ENCODE assay signal across 18 mouse cellular contexts in genomic region chr12:15754602-15755001, GRCm38 (mm10).
DNase-seq lines count a peak whose midpoint lies in the region; ATAC-seq and TF ChIP-seq lines count a peak whose summit lies in the region.
"Had no signal": no experiment of that assay in that cellular context is flagged by ENCODE, and none has a peak within 500 bp of the region (broad histone marks: within the 10 kb centered on the region; RNA-seq: fewer than 3 reads in every experiment).

No protein-coding gene starts in this region.

- H3K4me2 ChIP-seq in limb, embryonic 14.5 days (replicated peaks; ENCODE audit: low read depth, low read length, severe bottlenecking), result no peak overlapping the region
- H3K4me2 ChIP-seq: embryonic facial prominence, embryonic 12.5 days; hindbrain, embryonic 12.5 days; midbrain, embryonic 15.5 days; neural tube, embryonic 15.5 days had no signal

- intact Hi-C loops in heart, postnatal 36 days (cut with DNase I), result no loop called here

- 59% methylated on average over 2 of the region's 2 CpGs for WGBS in limb, embryonic 14.5 days
- WGBS in limb, embryonic 10.5 days, result 76% methylated on average over 2 of the region's 2 CpGs

- no peaks in the 10 kb centered on the region for H3K9me3 ChIP-seq in limb, embryonic 14.5 days (ENCODE audit: control insufficient read depth, low read length)
- no peaks in the 10 kb centered on the region for H3K9me3 ChIP-seq in limb, embryonic 10.5 days (replicated peaks)
- H3K9me3 ChIP-seq: embryonic facial prominence, embryonic 12.5 days; hindbrain, embryonic 12.5 days; megakaryocyte, embryonic 14.5 days; midbrain, embryonic 15.5 days; neural tube, embryonic 15.5 days had no signal

- no peak for TF ChIP-seq POLR2A in limb, embryonic 14.5 days (IDR thresholded peaks at IDR 0.05; ENCODE audit: borderline replicate concordance, extremely low read depth, insufficient read depth, insufficient read length)

- H3K4me3 ChIP-seq in limb, embryonic 14.5 days (replicated peaks; ENCODE audit: low read length), result no peak overlapping the region
- no peak overlapping the region for H3K4me3 ChIP-seq in limb, embryonic 10.5 days
- H3K4me3 ChIP-seq: embryonic facial prominence, embryonic 12.5 days; hindbrain, embryonic 12.5 days; megakaryocyte, embryonic 14.5 days; midbrain, embryonic 15.5 days; neural tube, embryonic 15.5 days had no signal

- no peaks in the 10 kb centered on the region for H3K36me3 ChIP-seq in limb, embryonic 14.5 days (ENCODE audit: control insufficient read depth, insufficient read depth, low read length)
- H3K36me3 ChIP-seq in limb, embryonic 10.5 days, result no peaks in the 10 kb centered on the region
- H3K36me3 ChIP-seq: embryonic facial prominence, embryonic 12.5 days; hindbrain, embryonic 12.5 days; midbrain, embryonic 15.5 days; neural tube, embryonic 15.5 days had no signal

- no peak overlapping the region for H3K27ac ChIP-seq in limb, embryonic 14.5 days (replicated peaks; ENCODE audit: low read depth, low read length)
- H3K27ac ChIP-seq in limb, embryonic 10.5 days, result no peak overlapping the region
- H3K27ac ChIP-seq: embryonic facial prominence, embryonic 12.5 days; hindbrain, embryonic 12.5 days; midbrain, embryonic 15.5 days; neural tube, embryonic 15.5 days had no signal

- DNase-seq in heart, adult 11 months, result peak; percentile 92
- DNase-seq in heart, postnatal 36 days, result no peak
- peak; percentile 15 for DNase-seq in limb, embryonic 14.5 days (ENCODE audit: low spot score)
- no peak for DNase-seq in limb, embryonic 10.5 days (ENCODE audit: low spot score)
- peak; percentile 74 for DNase-seq in kidney, postnatal 10 days
- no peak for DNase-seq in layer of hippocampus, postnatal 14 days (ENCODE audit: low spot score in 2 of 2)
- DNase-seq in embryo, embryonic 10 days (ENCODE audit: low spot score), result no peak
- DNase-seq: cerebellum, adult 8-10 months; gastrocnemius, postnatal 25 days; layer of hippocampus, postnatal 36 days; liver, postnatal 0 days; thymus, postnatal 14 days had no signal

- ATAC-seq in limb, embryonic 14.5 days (ENCODE audit: low FRiP score, low read depth), result no peak
- ATAC-seq: forebrain, embryonic 14.5 days; liver, postnatal 0 days; midbrain, embryonic 15.5 days had no signal

- no peaks in the 10 kb centered on the region for H3K27me3 ChIP-seq in limb, embryonic 14.5 days (ENCODE audit: control insufficient read depth, insufficient read depth, low read length)
- no peaks in the 10 kb centered on the region for H3K27me3 ChIP-seq in limb, embryonic 10.5 days (ENCODE audit: low read depth, poor library complexity, severe bottlenecking)
- H3K27me3 ChIP-seq: embryonic facial prominence, embryonic 12.5 days; hindbrain, embryonic 12.5 days; megakaryocyte, embryonic 14.5 days; midbrain, embryonic 15.5 days; neural tube, embryonic 15.5 days had no signal

- no peaks in the 10 kb centered on the region for H3K4me1 ChIP-seq in limb, embryonic 14.5 days (ENCODE audit: control insufficient read depth, insufficient read depth, low read length)
- peaks cover 4% of the 10 kb centered on the region for H3K4me1 ChIP-seq in limb, embryonic 10.5 days
- H3K4me1 ChIP-seq: embryonic facial prominence, embryonic 12.5 days; hindbrain, embryonic 12.5 days; midbrain, embryonic 15.5 days had no signal

- H3K9ac ChIP-seq in limb, embryonic 14.5 days (ENCODE audit: low read depth, low read length, severe bottlenecking), result no peak overlapping the region
- H3K9ac ChIP-seq: embryonic facial prominence, embryonic 12.5 days; hindbrain, embryonic 12.5 days; liver, postnatal 0 days; midbrain, embryonic 15.5 days; neural tube, embryonic 15.5 days had no signal

Comparison
In these comparisons a context has a peak if more than half of its experiments do, and no peak if none do; other contexts are left out.
1. DNase-seq: peak in heart, adult 11 months (single experiment), limb, embryonic 14.5 days (single experiment) and kidney, postnatal 10 days (single experiment); none in heart, postnatal 36 days (0 of 2), limb, embryonic 10.5 days (single experiment), layer of hippocampus, postnatal 14 days (0 of 2) and embryo, embryonic 10 days (single experiment).